ENCODE assay signal across 8 mouse cellular contexts in genomic region chr12:91683549-91684100, GRCm38 (mm10).
DNase-seq lines count a peak whose midpoint lies in the region; ATAC-seq and TF ChIP-seq lines count a peak whose summit lies in the region.
"Had no signal": no experiment of that assay in that cellular context is flagged by ENCODE, and none has a peak within 500 bp of the region (broad histone marks: within the 10 kb centered on the region; RNA-seq: fewer than 3 reads in every experiment).

No protein-coding gene starts in this region.

- peak; percentile 14 for ATAC-seq in midbrain, embryonic 12.5 days (ENCODE audit: low FRiP score, low read depth)
- ATAC-seq in granulocyte monocyte progenitor cell, adult 5-6 weeks (replicated peaks; ENCODE audit: poor library complexity, severe bottlenecking), result no peak

- H3K4me2 ChIP-seq in midbrain, embryonic 12.5 days (replicated peaks), result peak overlapping the region; percentile 46

- no peak for TF ChIP-seq CTCF in E14TG2a.4 (conservative IDR thresholded peaks at IDR 0.05; ENCODE audit: low read length)

- peaks cover 85% of the 10 kb centered on the region for H3K4me1 ChIP-seq in E14TG2a.4 (replicated peaks; ENCODE audit: low read depth, low read length)
- H3K4me1 ChIP-seq in hindbrain, embryonic 10.5 days (replicated peaks), result peaks cover 68% of the 10 kb centered on the region
- peaks cover 64% of the 10 kb centered on the region for H3K4me1 ChIP-seq in midbrain, embryonic 12.5 days

- peaks cover 47% of the 10 kb centered on the region for H3K36me3 ChIP-seq in E14TG2a.4 (ENCODE audit: insufficient read depth, low read length)
- H3K36me3 ChIP-seq in hindbrain, embryonic 10.5 days, result no peaks in the 10 kb centered on the region
- no peaks in the 10 kb centered on the region for H3K36me3 ChIP-seq in midbrain, embryonic 12.5 days

- DNase-seq in R1 (ENCODE audit: low read depth, low spot score), result peak; percentile 97
- peak; percentile 33 for DNase-seq in hindbrain, embryonic 10.5 days (ENCODE audit: low spot score)
- no peak for DNase-seq in c-Kit-positive CD71-positive TER-119-positive erythroid progenitor cells, embryonic 14.5 days (ENCODE audit: low spot score)
- DNase-seq in cerebellum, postnatal 10 days, result no peak
- DNase-seq: kidney, postnatal 25 days had no signal

- 26% methylated on average over 15 of the region's 15 CpGs for WGBS in hindbrain, embryonic 10.5 days
- WGBS in midbrain, embryonic 12.5 days, result 10% methylated on average over 15 of the region's 15 CpGs

- peak overlapping the region; percentile 82 for H3K4me3 ChIP-seq in E14TG2a.4 (replicated peaks; ENCODE audit: low read length)
- H3K4me3 ChIP-seq in hindbrain, embryonic 10.5 days, result peak overlapping the region; percentile 41
- 0 out of 2 replicates have a peak overlapping the region, but pooled peaks have one; percentile 20 for H3K4me3 ChIP-seq in midbrain, embryonic 12.5 days

- no peak overlapping the region for H3K9ac ChIP-seq in midbrain, embryonic 12.5 days (replicated peaks)

- H3K9me3 ChIP-seq in E14TG2a.4 (ENCODE audit: low read length), result no peaks in the 10 kb centered on the region
- H3K9me3 ChIP-seq in hindbrain, embryonic 10.5 days, result no peaks in the 10 kb centered on the region
- H3K9me3 ChIP-seq in midbrain, embryonic 12.5 days, result no peaks in the 10 kb centered on the region

- no peaks in the 10 kb centered on the region for H3K27me3 ChIP-seq in E14TG2a.4 (ENCODE audit: insufficient read depth, low read length)
- H3K27me3 ChIP-seq in hindbrain, embryonic 10.5 days (ENCODE audit: insufficient read depth, poor library complexity, severe bottlenecking), result peaks cover 5% of the 10 kb centered on the region; the same call in 1 of the 2 replicates
- H3K27me3 ChIP-seq in midbrain, embryonic 12.5 days, result peaks cover 11% of the 10 kb centered on the region; the same call in 1 of the 2 replicates

- peak overlapping the region; percentile 88 for H3K27ac ChIP-seq in hindbrain, embryonic 10.5 days
- no peak overlapping the region for H3K27ac ChIP-seq in midbrain, embryonic 12.5 days (replicated peaks)

Comparison
In these comparisons a context has a peak if more than half of its experiments do, and no peak if none do; other contexts are left out.
1. H3K4me3 ChIP-seq: peak in every context shown above with its lines; median percentile 82 in E14TG2a.4; 41 in hindbrain, embryonic 10.5 days; 20 in midbrain, embryonic 12.5 days.
2. DNase-seq: peak in R1 (single experiment) and hindbrain, embryonic 10.5 days (single experiment); none in c-Kit-positive CD71-positive TER-119-positive erythroid progenitor cells, embryonic 14.5 days (single experiment) and cerebellum, postnatal 10 days (0 of 2).